Mouse (Mus musculus): ENCODE data around the gene Prdm5. TPM values are rescaled to one million over a fixed set of nuclear protein-coding genes. Genes with fewer than 3 reads are reported as not detected.

Gene Prdm5
- polyA plus RNA-seq, 1 experiment from 2014 or later = 13.1 TPM

GRCm38 (mm10) chr6:65765752-65766397 is 12.9 kb upstream of the Prdm5 start:
- no peaks in the 10 kb centered on the region for H3K4me1 ChIP-seq (ENCODE audit: control insufficient read depth, insufficient read depth, low read length)
- no peak for ATAC-seq (ENCODE audit: low FRiP score)
- H3K4me3 ChIP-seq (ENCODE audit: low read depth, low read length) = no peak overlapping the region
- no peaks in the 10 kb centered on the region for H3K36me3 ChIP-seq (ENCODE audit: control insufficient read depth, insufficient read depth, low read length)
- no peak overlapping the region for H3K9ac ChIP-seq (ENCODE audit: low read length)
- no peaks in the 10 kb centered on the region for H3K27me3 ChIP-seq (ENCODE audit: control insufficient read depth, insufficient read depth, low read length)
- peak; percentile 76 for DNase-seq (ENCODE audit: low spot score, missing footprints)
- no peak overlapping the region for H3K27ac ChIP-seq (ENCODE audit: low read depth, low read length)
- 78% methylated on average over 13 of the region's 13 CpGs for WGBS
- no peak overlapping the region for H3K4me2 ChIP-seq
- no peaks in the 10 kb centered on the region for H3K9me3 ChIP-seq (ENCODE audit: control insufficient read depth, low read length)

GRCm38 (mm10) chr6:65767911-65768310 is 10.9 kb upstream of the Prdm5 start:
- H3K27ac ChIP-seq (ENCODE audit: low read depth, low read length) = no peak overlapping the region
- no peak overlapping the region for H3K9ac ChIP-seq (ENCODE audit: low read length)
- ATAC-seq (ENCODE audit: low FRiP score) (no peak), DNase-seq (ENCODE audit: low spot score, missing footprints) (peak; percentile 23)
- H3K9me3 ChIP-seq (ENCODE audit: control insufficient read depth, low read length) = no peaks in the 10 kb centered on the region
- H3K4me1 ChIP-seq (ENCODE audit: control insufficient read depth, insufficient read depth, low read length) = no peaks in the 10 kb centered on the region
- H3K4me3 ChIP-seq (ENCODE audit: low read depth, low read length) = no peak overlapping the region
- no peaks in the 10 kb centered on the region for H3K27me3 ChIP-seq (ENCODE audit: control insufficient read depth, insufficient read depth, low read length)
- H3K36me3 ChIP-seq (ENCODE audit: control insufficient read depth, insufficient read depth, low read length) = no peaks in the 10 kb centered on the region
- 91% methylated on average over 5 of the region's 5 CpGs for WGBS
- no peak overlapping the region for H3K4me2 ChIP-seq

GRCm38 (mm10) chr6:65773566-65773965 is 5.2 kb upstream of the Prdm5 start:
- Histone ChIP-seq H3K9me3 (ENCODE audit: control insufficient read depth, low read length) (no peaks in the 10 kb centered on the region), H3K27me3 (ENCODE audit: control insufficient read depth, insufficient read depth, low read length) (no peaks in the 10 kb centered on the region), H3K4me2 (no peak overlapping the region), H3K36me3 (ENCODE audit: control insufficient read depth, insufficient read depth, low read length) (no peaks in the 10 kb centered on the region), H3K4me1 (ENCODE audit: control insufficient read depth, insufficient read depth, low read length) (0 out of 2 replicates have a peak, but pooled peaks cover 4% of the 10 kb centered on the region), H3K4me3 (ENCODE audit: low read depth, low read length) (no peak overlapping the region), H3K27ac (ENCODE audit: low read depth, low read length) (no peak overlapping the region), H3K9ac (ENCODE audit: low read length) (no peak overlapping the region)
- 88% methylated on average over 4 of the region's 4 CpGs for WGBS
- no peak for DNase-seq (ENCODE audit: low spot score, missing footprints)
- ATAC-seq (ENCODE audit: low FRiP score) = no peak

GRCm38 (mm10) chr6:65779689-65780233 is 973 bp downstream of the Prdm5 start:
- Histone ChIP-seq H3K9ac (ENCODE audit: low read length) (no peak overlapping the region; the same call in 1 of the 2 replicates), H3K4me1 (ENCODE audit: control insufficient read depth, insufficient read depth, low read length) (peaks cover 11% of the 10 kb centered on the region; the same call in 1 of the 2 replicates), H3K27ac (ENCODE audit: low read depth, low read length) (no peak overlapping the region), H3K4me2 (peak overlapping the region; percentile 89), H3K9me3 (ENCODE audit: control insufficient read depth, low read length) (no peaks in the 10 kb centered on the region), H3K36me3 (ENCODE audit: control insufficient read depth, insufficient read depth, low read length) (no peaks in the 10 kb centered on the region), H3K27me3 (ENCODE audit: control insufficient read depth, insufficient read depth, low read length) (no peaks in the 10 kb centered on the region), H3K4me3 (ENCODE audit: low read depth, low read length) (peak overlapping the region; percentile 66)
- ATAC-seq (ENCODE audit: low FRiP score) = no peak
- DNase-seq (ENCODE audit: low spot score, missing footprints) = no peak
- 80% methylated on average over 4 of the region's 4 CpGs for WGBS

GRCm38 (mm10) chr6:65781441-65781840 is 2.7 kb downstream of the Prdm5 start:
- Histone ChIP-seq H3K36me3 (ENCODE audit: control insufficient read depth, insufficient read depth, low read length) (no peaks in the 10 kb centered on the region), H3K4me2 (no peak overlapping the region), H3K27ac (ENCODE audit: low read depth, low read length) (no peak overlapping the region), H3K4me3 (ENCODE audit: low read depth, low read length) (no peak overlapping the region), H3K9ac (ENCODE audit: low read length) (no peak overlapping the region), H3K4me1 (ENCODE audit: control insufficient read depth, insufficient read depth, low read length) (peaks cover 11% of the 10 kb centered on the region; the same call in 1 of the 2 replicates), H3K9me3 (ENCODE audit: control insufficient read depth, low read length) (no peaks in the 10 kb centered on the region), H3K27me3 (ENCODE audit: control insufficient read depth, insufficient read depth, low read length) (no peaks in the 10 kb centered on the region)
- ATAC-seq (ENCODE audit: low FRiP score) = no peak
- 93% methylated on average over 7 of the region's 7 CpGs for WGBS
- DNase-seq (ENCODE audit: low spot score, missing footprints) = no peak

GRCm38 (mm10) chr6:65783670-65784069 is 4.9 kb downstream of the Prdm5 start:
- ATAC-seq (ENCODE audit: low FRiP score) (no peak), DNase-seq (ENCODE audit: low spot score, missing footprints) (peak; percentile 64)
- H3K4me1 ChIP-seq (ENCODE audit: control insufficient read depth, insufficient read depth, low read length) = peaks cover 6% of the 10 kb centered on the region; the same call in 1 of the 2 replicates
- H3K9ac ChIP-seq (ENCODE audit: low read length) = no peak overlapping the region
- no peaks in the 10 kb centered on the region for H3K9me3 ChIP-seq (ENCODE audit: control insufficient read depth, low read length)
- H3K27me3 ChIP-seq (ENCODE audit: control insufficient read depth, insufficient read depth, low read length) = no peaks in the 10 kb centered on the region
- H3K27ac ChIP-seq (ENCODE audit: low read depth, low read length) = no peak overlapping the region
- no peak overlapping the region for H3K4me3 ChIP-seq (ENCODE audit: low read depth, low read length)
- H3K36me3 ChIP-seq (ENCODE audit: control insufficient read depth, insufficient read depth, low read length) = no peaks in the 10 kb centered on the region
- WGBS = 92% methylated on average over 1 of the region's 1 CpGs
- H3K4me2 ChIP-seq = no peak overlapping the region

- no peak for ATAC-seq (ENCODE audit: low FRiP score)
- no peaks in the 10 kb centered on the region for H3K36me3 ChIP-seq (ENCODE audit: control insufficient read depth, insufficient read depth, low read length)
- 92% methylated on average over 2 of the region's 2 CpGs for WGBS
- no peaks in the 10 kb centered on the region for H3K27me3 ChIP-seq (ENCODE audit: control insufficient read depth, insufficient read depth, low read length)
- H3K27ac ChIP-seq (ENCODE audit: low read depth, low read length) = no peak overlapping the region
- DNase-seq (ENCODE audit: low spot score, missing footprints) = no peak
- H3K9ac ChIP-seq (ENCODE audit: low read length) = no peak overlapping the region
- no peak overlapping the region for H3K4me3 ChIP-seq (ENCODE audit: low read depth, low read length)
- H3K4me2 ChIP-seq = no peak overlapping the region
- no peaks in the 10 kb centered on the region for H3K4me1 ChIP-seq (ENCODE audit: control insufficient read depth, insufficient read depth, low read length)
- no peaks in the 10 kb centered on the region; the same call in 1 of the 2 replicates for H3K9me3 ChIP-seq (ENCODE audit: control insufficient read depth, low read length)
Measured at GRCm38 (mm10) chr6:65792923-65793322, 14.1 kb downstream of the Prdm5 start.

GRCm38 (mm10) chr6:65796552-65796951 is 17.8 kb downstream of the Prdm5 start:
- no peak overlapping the region for H3K4me2 ChIP-seq
- no peaks in the 10 kb centered on the region; the same call in 1 of the 2 replicates for H3K9me3 ChIP-seq (ENCODE audit: control insufficient read depth, low read length)
- no peak overlapping the region for H3K27ac ChIP-seq (ENCODE audit: low read depth, low read length)
- ATAC-seq (ENCODE audit: low FRiP score) = no peak
- H3K36me3 ChIP-seq (ENCODE audit: control insufficient read depth, insufficient read depth, low read length) = no peaks in the 10 kb centered on the region
- no peaks in the 10 kb centered on the region for H3K4me1 ChIP-seq (ENCODE audit: control insufficient read depth, insufficient read depth, low read length)
- WGBS = 81% methylated on average over 3 of the region's 3 CpGs
- H3K27me3 ChIP-seq (ENCODE audit: control insufficient read depth, insufficient read depth, low read length) = no peaks in the 10 kb centered on the region
- H3K4me3 ChIP-seq (ENCODE audit: low read depth, low read length) = no peak overlapping the region
- no peak overlapping the region for H3K9ac ChIP-seq (ENCODE audit: low read length)
- DNase-seq (ENCODE audit: low spot score, missing footprints) = no peak

GRCm38 (mm10) chr6:65797276-65797675 is 18.5 kb downstream of the Prdm5 start:
- H3K4me1 ChIP-seq (ENCODE audit: control insufficient read depth, insufficient read depth, low read length) = no peaks in the 10 kb centered on the region
- no peaks in the 10 kb centered on the region; the same call in 1 of the 2 replicates for H3K9me3 ChIP-seq (ENCODE audit: control insufficient read depth, low read length)
- H3K9ac ChIP-seq (ENCODE audit: low read length) = no peak overlapping the region
- DNase-seq (ENCODE audit: low spot score, missing footprints) = no peak
- no peak overlapping the region for H3K4me2 ChIP-seq
- no peak for ATAC-seq (ENCODE audit: low FRiP score)
- no peak overlapping the region for H3K4me3 ChIP-seq (ENCODE audit: low read depth, low read length)
- no peak overlapping the region for H3K27ac ChIP-seq (ENCODE audit: low read depth, low read length)
- no peaks in the 10 kb centered on the region for H3K27me3 ChIP-seq (ENCODE audit: control insufficient read depth, insufficient read depth, low read length)
- WGBS = 66% methylated on average over 2 of the region's 2 CpGs
- no peaks in the 10 kb centered on the region for H3K36me3 ChIP-seq (ENCODE audit: control insufficient read depth, insufficient read depth, low read length)

All from midbrain, embryonic 11.5 days (tissue).